Mouse (Mus musculus) embryonic stem cell, embryonic (primary cell): ENCODE data around the gene Acacb.

Source experiments
- CTCF ChIA-PET, 4 experiments: fragments of 300-600 bp in 2 of 4; fragments of 350-600 bp in 2 of 4; sonication (Branson Sonifier 250); formaldehyde crosslinking; loops; one replicate each; lab custom pipeline; 2022; ENCODE audit warnings: inconsistent platforms in 2 of 4; lab: Charles Lee
- POLR2A ChIA-PET, 4 experiments: fragments of 300-600 bp in 2 of 4; fragments of 350-600 bp in 2 of 4; sonication (Branson Sonifier 250); formaldehyde crosslinking; loops; one replicate each; lab custom pipeline; 2022; ENCODE audit warnings: antibody characterized with exemption in 4 of 4, inconsistent platforms in 1 of 4; lab: Charles Lee

The Acacb gene

DNA sequence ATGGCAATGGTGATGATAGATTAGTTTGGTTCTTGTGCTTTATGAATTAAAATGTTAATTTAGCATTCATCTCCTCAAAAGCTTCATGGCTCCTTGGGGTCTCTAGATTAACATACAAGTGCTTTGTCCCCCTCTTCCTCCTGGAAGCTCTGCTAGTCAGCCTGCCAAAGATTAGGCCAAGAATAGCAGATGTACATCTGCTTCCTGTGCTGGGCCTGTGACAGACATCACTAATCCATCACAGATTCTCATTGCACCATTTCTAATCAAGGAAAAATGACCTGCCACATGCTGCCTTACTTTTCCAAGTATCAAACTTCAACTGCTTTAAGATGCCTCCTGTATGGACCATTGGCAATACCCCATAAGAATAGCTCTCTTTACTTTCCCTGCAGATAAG is 115.2 kb downstream of the Acacb start:
- ChIA-PET CTCF (interaction anchor here in 1 of 4 experiments (1.7 kb wide), 1 partner anchor 14 kb away, joined by 7 read pairs; no protein-coding TSS in a partner anchor), POLR2A (interaction anchor here in 1 of 4 experiments (0.9 kb wide), 1 partner anchor 8 kb away, joined by 3 read pairs; no protein-coding TSS in a partner anchor)

- POLR2A ChIA-PET, result interaction anchor here in 1 of 4 experiments (0.7 kb wide), 1 partner anchor 23 kb away, joined by 3 read pairs; no protein-coding TSS in a partner anchor
Observed at GRCm38 (mm10) chr5:114264030-114264459, 117.7 kb downstream of the Acacb start.

DNA sequence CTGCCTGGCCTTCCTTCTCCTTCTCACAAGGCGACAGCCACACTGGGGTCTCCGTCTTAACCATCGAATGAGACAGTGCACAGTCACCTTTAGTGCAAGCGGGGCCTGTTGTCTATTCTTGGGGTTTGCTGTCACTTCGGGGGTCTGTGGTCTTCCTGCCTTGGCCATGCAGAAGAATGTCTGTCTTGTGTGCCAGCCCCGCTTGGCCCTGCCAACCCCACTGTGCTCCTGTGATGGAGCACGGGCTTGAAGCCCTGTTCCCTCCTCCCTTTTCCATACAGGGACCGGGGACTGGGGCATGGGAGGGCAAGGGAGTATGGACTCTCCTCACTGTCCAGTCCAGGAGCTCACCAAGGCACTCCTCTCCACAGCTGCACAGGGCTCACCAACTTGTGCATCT is 118.5 kb downstream of the Acacb start:
- POLR2A ChIA-PET, result no interaction called here

More at GRCm38 (mm10) chr5:114264030-114264459, 117.7 kb downstream of the Acacb start:
- CTCF ChIA-PET, result interaction anchor here in 3 of 4 experiments (0.5 to 1.4 kb wide), 5 partner anchors 17 to 326 kb away, joined by 3 to 4 read pairs (median 3); no protein-coding TSS in a partner anchor

DNA sequence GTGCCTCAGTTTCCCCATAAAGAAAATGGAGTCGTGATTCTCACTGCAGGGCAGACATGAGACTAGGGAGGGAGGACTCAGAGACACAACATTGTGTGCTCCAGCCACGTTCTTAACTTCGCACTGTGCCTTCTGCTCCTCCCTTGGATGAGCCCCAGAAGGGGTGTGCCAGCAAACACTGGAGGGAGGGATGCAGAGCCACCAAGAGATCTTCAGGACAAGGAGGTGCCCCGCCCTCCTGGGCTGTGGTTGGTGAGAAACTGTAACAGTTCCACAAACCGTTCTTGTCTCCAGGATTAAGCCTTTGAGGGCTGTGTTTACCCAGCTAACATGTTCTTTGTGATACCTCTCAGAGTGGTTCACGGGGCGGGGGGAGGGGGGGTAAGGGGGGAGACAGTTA is 122.3 kb downstream of the Acacb start:
- ChIA-PET CTCF (interaction anchor here in 2 of 4 experiments (1.2 to 1.3 kb wide), 2 partner anchors 18 to 21 kb away, joined by 3 read pairs; no protein-coding TSS in a partner anchor), POLR2A (interaction anchor here in 2 of 4 experiments (0.5 to 3.0 kb wide), 2 partner anchors 11 kb away, joined by 4 to 9 read pairs; no protein-coding TSS in a partner anchor)

More for the DNA sequence above, 118.5 kb downstream of the Acacb start:
- CTCF ChIA-PET, result no interaction called here

DNA sequence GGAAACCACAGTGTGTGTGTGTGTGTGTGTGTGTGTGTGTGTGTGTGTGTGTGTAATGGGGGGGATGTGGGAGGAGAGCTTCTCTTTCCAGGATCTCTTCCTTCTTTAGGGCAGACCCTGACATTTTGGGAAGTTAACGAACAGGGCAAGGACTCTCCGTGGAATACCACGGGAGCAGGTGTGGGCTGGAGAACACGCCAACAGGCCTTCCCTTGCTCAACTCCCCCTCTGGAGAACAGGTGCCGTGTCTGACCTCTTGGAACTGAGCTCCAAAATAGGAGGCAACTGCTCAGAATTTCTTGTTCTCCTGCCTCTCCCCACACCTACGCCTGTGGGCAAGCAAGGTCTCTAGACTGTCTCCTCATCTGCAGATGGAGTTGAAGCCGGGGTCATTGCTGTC is 123.2 kb downstream of the Acacb start:
- ChIA-PET POLR2A (interaction anchor here in 2 of 4 experiments (0.6 to 3.0 kb wide), 5 partner anchors 8 to 36 kb away, joined by 3 to 9 read pairs (median 4); no protein-coding TSS in a partner anchor), CTCF (interaction anchor here (0.5 to 1.3 kb wide), 4 partner anchors 28 to 197 kb away, joined by 3 to 7 read pairs (median 4); no protein-coding TSS in a partner anchor)

GRCm38 (mm10) chr5:114269984-114270383 is 123.6 kb downstream of the Acacb start:
- CTCF ChIA-PET, result interaction anchor here in 3 of 4 experiments (0.5 to 1.3 kb wide), 3 partner anchors 27 to 196 kb away, joined by 3 to 5 read pairs (median 4); no protein-coding TSS in a partner anchor
- POLR2A ChIA-PET, result interaction anchor here in 2 of 4 experiments (0.6 to 3.0 kb wide), 6 partner anchors 9 to 37 kb away, joined by 3 to 9 read pairs (median 4); no protein-coding TSS in a partner anchor

- ChIA-PET POLR2A (interaction anchor here in 3 of 4 experiments (0.5 to 3.2 kb wide), 19 partner anchors 12 to 1282 kb away, joined by 3 to 14 read pairs (median 4); partner anchors contain the start of gene Svop (in 1 of the 3)), CTCF (interaction anchor here in 3 of 4 experiments (0.6 to 2.2 kb wide), 16 partner anchors 13 to 1868 kb away, joined by 3 to 11 read pairs (median 5); no protein-coding TSS in a partner anchor)
Observed at GRCm38 (mm10) chr5:114273693-114274402, 127.5 kb downstream of the Acacb start, which contains the start of gene Foxn4. Foxn4 (minus strand) TSS chr5:114273807.

- POLR2A ChIA-PET, result interaction anchor here in 1 of 4 experiments (1.0 kb wide), 1 partner anchor 99 kb away, joined by 3 read pairs; no protein-coding TSS in a partner anchor
- CTCF ChIA-PET, result interaction anchor here (0.5 to 1.8 kb wide), 5 partner anchors 11 to 192 kb away, joined by 3 to 6 read pairs (median 3); no protein-coding TSS in a partner anchor
Observed at GRCm38 (mm10) chr5:114275339-114275738, 129.0 kb downstream of the Acacb start.

GRCm38 (mm10) chr5:114275991-114276390 is 129.7 kb downstream of the Acacb start:
- CTCF ChIA-PET, result interaction anchor here in 3 of 4 experiments (0.8 to 1.8 kb wide), 5 partner anchors 10 to 39 kb away, joined by 3 to 7 read pairs (median 4); no protein-coding TSS in a partner anchor
- POLR2A ChIA-PET, result interaction anchor here in 1 of 4 experiments (1.0 kb wide), 2 partner anchors 33 to 99 kb away, joined by 3 to 5 read pairs; no protein-coding TSS in a partner anchor

DNA sequence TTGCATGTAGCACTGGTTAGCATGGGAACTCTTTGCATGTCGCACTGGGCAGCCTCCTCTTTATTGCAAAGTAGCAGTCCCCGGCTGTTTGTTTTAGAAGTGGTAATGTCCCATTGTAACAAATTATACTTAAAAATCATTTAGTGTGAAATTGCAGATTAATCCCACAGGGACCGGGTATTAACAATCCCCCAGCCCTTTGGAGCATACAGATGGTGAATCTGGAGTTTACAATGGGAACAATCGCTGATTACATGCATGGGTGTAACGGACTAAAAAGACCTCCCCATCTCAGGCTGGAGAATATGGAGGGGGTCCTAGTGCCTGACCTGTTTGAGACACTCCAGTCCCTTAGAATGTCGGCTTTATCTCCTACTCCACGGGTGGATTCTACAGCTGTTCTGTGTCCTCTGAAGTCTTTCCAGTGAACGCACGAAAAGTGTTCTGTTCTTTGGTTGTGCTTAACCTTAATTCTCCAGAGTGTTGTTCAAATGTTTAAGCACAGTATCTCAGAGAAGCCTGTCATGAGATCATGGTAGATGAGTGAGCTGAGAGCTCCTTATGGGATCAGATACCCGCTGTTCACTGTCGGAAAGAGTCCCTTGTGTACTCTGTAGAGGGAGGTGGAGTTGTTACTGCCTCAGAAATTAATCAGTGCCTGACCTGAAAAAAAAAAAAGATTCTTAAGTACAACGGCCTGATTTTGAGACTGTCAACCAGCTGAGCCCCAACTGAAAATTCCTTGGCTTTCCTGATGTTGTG is 133.2 kb downstream of the Acacb start:
- CTCF ChIA-PET, result interaction anchor here in 1 of 4 experiments (0.8 kb wide), 1 partner anchor 32 kb away, joined by 3 read pairs; no protein-coding TSS in a partner anchor
- POLR2A ChIA-PET, result interaction anchor here in 3 of 4 experiments (0.5 to 0.7 kb wide), 5 partner anchors 11 to 984 kb away, joined by 3 to 4 read pairs (median 3); no protein-coding TSS in a partner anchor

GRCm38 (mm10) chr5:114282346-114282745 is 136.0 kb downstream of the Acacb start:
- ChIA-PET POLR2A (interaction anchor here in 2 of 4 experiments (0.6 to 0.7 kb wide), 2 partner anchors 11 to 128 kb away, joined by 4 read pairs; no protein-coding TSS in a partner anchor), CTCF (interaction anchor here in 2 of 4 experiments (0.7 kb wide), 2 partner anchors 19 to 41 kb away, joined by 4 to 7 read pairs; no protein-coding TSS in a partner anchor)

GRCm38 (mm10) chr5:114284604-114285397 is 138.5 kb downstream of the Acacb start:
- CTCF ChIA-PET, result no interaction called here
- POLR2A ChIA-PET, result interaction anchor here in 2 of 4 experiments (0.6 to 2.8 kb wide), 3 partner anchors 11 to 1727 kb away, joined by 3 to 14 read pairs (median 3); partner anchors contain the start of gene Foxn4 (in 1 of the 2)

GRCm38 (mm10) chr5:114285398-114285700 is 139.0 kb downstream of the Acacb start:
- ChIA-PET POLR2A (interaction anchor here in 2 of 4 experiments (0.6 to 2.8 kb wide), 3 partner anchors 12 to 1726 kb away, joined by 3 to 14 read pairs (median 10); partner anchors contain the start of gene Foxn4 (in 2 of the 2)), CTCF (interaction anchor here in 2 of 4 experiments (1.2 to 2.8 kb wide), 2 partner anchors 13 to 24 kb away, joined by 5 to 19 read pairs; no protein-coding TSS in a partner anchor)

GRCm38 (mm10) chr5:114286102-114286501 is 139.8 kb downstream of the Acacb start:
- ChIA-PET CTCF (interaction anchor here (0.5 to 2.8 kb wide), 36 partner anchors 9 to 1579 kb away, joined by 3 to 19 read pairs (median 4); partner anchors contain the start of genes Foxn4 (in 2 of the 4) and Svop (in 1 of the 4)), POLR2A (interaction anchor here in 3 of 4 experiments (0.6 to 2.8 kb wide), 8 partner anchors 11 to 1007 kb away, joined by 3 to 14 read pairs (median 4); partner anchors contain the start of genes Foxn4 (in 3 of the 3) and Ung (in 1 of the 3))

GRCm38 (mm10) chr5:114286872-114287571 is 140.7 kb downstream of the Acacb start:
- ChIA-PET CTCF (interaction anchor here (0.6 to 2.8 kb wide), 22 partner anchors 8 to 1144 kb away, joined by 3 to 19 read pairs (median 4); partner anchors contain the start of gene Foxn4 (in 2 of the 4)), POLR2A (interaction anchor here (0.7 to 2.8 kb wide), 9 partner anchors 13 to 1006 kb away, joined by 3 to 14 read pairs (median 4); partner anchors contain the start of gene Foxn4 (in 3 of the 4))
